Mouse (Mus musculus) ovary, postnatal 10 days (tissue): ENCODE measurements around the gene Slc26a6.
A peak's percentile ranks its signal among the peaks of the same experiment; 100 is the strongest.

Experiments
- DNase-seq: peaks from one replicate; pipeline ENCODE4 v3.0.0; 2022; ENCODE audit warnings: low spot score

The Slc26a6 gene

GRCm38 (mm10) chr9:108852976-108853375 is at the start of gene Slc26a6:
Gene Slc26a6, plus strand, starts transcription at chr9:108853283.
- DNase-seq: no peak

GRCm38 (mm10) chr9:108805768-108806167 is 47.3 kb upstream of the Slc26a6 start:
- no peak for DNase-seq

- DNase-seq: no peak
These were observed 46.7 kb upstream of the Slc26a6 start for GRCm38 (mm10) chr9:108806379-108806778.

- DNase-seq: no peak
These were observed 46.3 kb upstream of the Slc26a6 start for GRCm38 (mm10) chr9:108806831-108807230.

GRCm38 (mm10) chr9:108807674-108808073 is 45.4 kb upstream of the Slc26a6 start:
- no peak for DNase-seq

- peak; percentile 94 for DNase-seq
These were observed 44.9 kb upstream of the Slc26a6 start, which contains the start of gene Nckipsd for GRCm38 (mm10) chr9:108808163-108808665. Gene Nckipsd, plus strand, starts transcription at chr9:108808368.

GRCm38 (mm10) chr9:108809188-108809587 is 43.9 kb upstream of the Slc26a6 start:
- no peak for DNase-seq

GRCm38 (mm10) chr9:108809723-108810122 is 43.4 kb upstream of the Slc26a6 start:
- no peak for DNase-seq

- no peak for DNase-seq
These were observed 42.6 kb upstream of the Slc26a6 start for GRCm38 (mm10) chr9:108810516-108810915.

GRCm38 (mm10) chr9:108815557-108815956 is 37.5 kb upstream of the Slc26a6 start:
- DNase-seq: no peak

- no peak for DNase-seq
These were observed 33.6 kb upstream of the Slc26a6 start for GRCm38 (mm10) chr9:108819495-108819894.

GRCm38 (mm10) chr9:108820077-108820476 is 33.0 kb upstream of the Slc26a6 start:
- DNase-seq: no peak

GRCm38 (mm10) chr9:108824144-108824685 is 28.9 kb upstream of the Slc26a6 start:
- no peak for DNase-seq

- DNase-seq: no peak
These were observed 28.2 kb upstream of the Slc26a6 start for GRCm38 (mm10) chr9:108824755-108825413.

- no peak for DNase-seq
These were observed 27.0 kb upstream of the Slc26a6 start, which contains the start of gene Celsr3 for GRCm38 (mm10) chr9:108825820-108826699. Gene Celsr3, plus strand, starts transcription at chr9:108826320.

- peak; percentile 74 for DNase-seq
These were observed 26.3 kb upstream of the Slc26a6 start for GRCm38 (mm10) chr9:108826700-108827340.

GRCm38 (mm10) chr9:108827454-108827853 is 25.6 kb upstream of the Slc26a6 start:
- no peak for DNase-seq

GRCm38 (mm10) chr9:108827906-108828305 is 25.2 kb upstream of the Slc26a6 start:
- no peak for DNase-seq

- no peak for DNase-seq
These were observed 21.4 kb upstream of the Slc26a6 start for GRCm38 (mm10) chr9:108831637-108832036.

GRCm38 (mm10) chr9:108832390-108833108 is 20.5 kb upstream of the Slc26a6 start:
- peak; percentile 50 for DNase-seq

- no peak for DNase-seq
These were observed 10.1 kb upstream of the Slc26a6 start for GRCm38 (mm10) chr9:108842989-108843388.
